Mouse (Mus musculus): Measurements from ENCODE around the gene Vmn1r64. TPM values are rescaled to one million over a fixed set of nuclear protein-coding genes. Genes with fewer than 3 reads are reported as not detected.
"Not testable (repeated sequence)": the region's sequence is repeated elsewhere in the genome, so short reads cannot be mapped to it uniquely, and the experiment has no call there.

Vmn1r64 gene
- not detected in 2 replicates for total RNA-seq (2014; rRNA removed)
- not detected in 2 replicates for polyA plus RNA-seq (2015; fragmentation: Nextera tagmentation; extraction: Ambion mirVana)

GRCm38 (mm10) chr7:5884442-5884841 lies at the start of gene Vmn1r64:
Gene Vmn1r64, minus strand, starts transcription at chr7:5884542.
- no peak for TF ChIP-seq CTCF (IDR thresholded peaks at IDR 0.05; ENCODE audit: low read depth)
- Histone ChIP-seq H3K27ac (no peak within 1 kb of the TSS), H3K4me1 (ENCODE audit: insufficient read depth, low read length) (no peaks in the 10 kb centered on the region), H3K9ac (replicated peaks; ENCODE audit: low read length) (no peak within 1 kb of the TSS), H3K4me2 (ENCODE audit: low read depth, low read length) (no peak within 1 kb of the TSS), H3K4me3 (ENCODE audit: low read length) (no peak within 1 kb of the TSS), H3K9me3 (ENCODE audit: low read length) (peaks cover 11% of the 10 kb centered on the region; the same call in 1 of the 2 replicates), H3K36me3 (ENCODE audit: insufficient read depth, low read length) (no peaks in the 10 kb centered on the region), H3K27me3 (ENCODE audit: insufficient read depth, low read length) (no peaks in the 10 kb centered on the region)
- DNase-seq (ENCODE audit: low spot score) (no peak), ATAC-seq (no peak)

- ATAC-seq = no peak
Observed at GRCm38 (mm10) chr7:5899238-5899637, 14.9 kb upstream of the Vmn1r64 start.

GRCm38 (mm10) chr7:5897245-5897644 lies 12.9 kb upstream of the Vmn1r64 start:
- ATAC-seq; DNase-seq (ENCODE audit: low spot score); H3K27me3 ChIP-seq (ENCODE audit: insufficient read depth, low read length); H3K4me3 ChIP-seq (ENCODE audit: low read length); H3K4me1 ChIP-seq (ENCODE audit: insufficient read depth, low read length); H3K4me2 ChIP-seq (ENCODE audit: low read depth, low read length); H3K36me3 ChIP-seq (ENCODE audit: insufficient read depth, low read length); H3K9ac ChIP-seq (replicated peaks; ENCODE audit: low read length); H3K27ac ChIP-seq: not testable (repeated sequence)
- 73% methylated on average over 2 of the region's 2 CpGs for WGBS
- peaks cover 15% of the 10 kb centered on the region for H3K9me3 ChIP-seq (ENCODE audit: low read length)

More at GRCm38 (mm10) chr7:5899238-5899637, 14.9 kb upstream of the Vmn1r64 start:
- H3K27ac ChIP-seq = no peak overlapping the region
- no peaks in the 10 kb centered on the region for H3K27me3 ChIP-seq (ENCODE audit: insufficient read depth, low read length)
- H3K4me3 ChIP-seq (ENCODE audit: low read length) = no peak overlapping the region
- no peaks in the 10 kb centered on the region for H3K36me3 ChIP-seq (ENCODE audit: insufficient read depth, low read length)
- H3K9ac ChIP-seq (replicated peaks; ENCODE audit: low read length) = no peak overlapping the region
- DNase-seq (ENCODE audit: low spot score) = no peak
- TF ChIP-seq CTCF (IDR thresholded peaks at IDR 0.05; ENCODE audit: low read depth) = no peak
- H3K9me3 ChIP-seq (ENCODE audit: low read length) = peaks cover 21% of the 10 kb centered on the region
- no peaks in the 10 kb centered on the region for H3K4me1 ChIP-seq (ENCODE audit: insufficient read depth, low read length)
- WGBS = 85% methylated on average over 4 of the region's 4 CpGs
- no peak overlapping the region for H3K4me2 ChIP-seq (ENCODE audit: low read depth, low read length)

Other genes starting within 250 kb of the Vmn1r64 start
- gene Vmn1r62, start 210.9 kb downstream of the Vmn1r64 start, total RNA-seq (2014; rRNA removed) = not detected in 2 replicates
- not detected in 2 replicates for gene Vmn1r62, start 210.9 kb downstream of the Vmn1r64 start, polyA plus RNA-seq (2015; fragmentation: Nextera tagmentation; extraction: Ambion mirVana)
- not detected in 2 replicates for gene Vmn1r63, start 79.1 kb downstream of the Vmn1r64 start, total RNA-seq (2014; rRNA removed)
- not detected in 2 replicates for gene Vmn1r63, start 79.1 kb downstream of the Vmn1r64 start, polyA plus RNA-seq (2015; fragmentation: Nextera tagmentation; extraction: Ambion mirVana)
- gene Vmn1r65, start 126.5 kb upstream of the Vmn1r64 start, total RNA-seq (2014; rRNA removed) = not detected in 2 replicates
- gene Vmn1r65, start 126.5 kb upstream of the Vmn1r64 start, polyA plus RNA-seq (2015; fragmentation: Nextera tagmentation; extraction: Ambion mirVana) = not detected in 2 replicates
- not detected in 2 replicates for gene Nlrp4c, start 160.6 kb upstream of the Vmn1r64 start, total RNA-seq (2014; rRNA removed)
- gene Nlrp4c, start 160.6 kb upstream of the Vmn1r64 start, polyA plus RNA-seq (2015; fragmentation: Nextera tagmentation; extraction: Ambion mirVana) = not detected in 2 replicates